Mouse (Mus musculus): ENCODE results near the gene Hcar1.

Gene Hcar1

DNA sequence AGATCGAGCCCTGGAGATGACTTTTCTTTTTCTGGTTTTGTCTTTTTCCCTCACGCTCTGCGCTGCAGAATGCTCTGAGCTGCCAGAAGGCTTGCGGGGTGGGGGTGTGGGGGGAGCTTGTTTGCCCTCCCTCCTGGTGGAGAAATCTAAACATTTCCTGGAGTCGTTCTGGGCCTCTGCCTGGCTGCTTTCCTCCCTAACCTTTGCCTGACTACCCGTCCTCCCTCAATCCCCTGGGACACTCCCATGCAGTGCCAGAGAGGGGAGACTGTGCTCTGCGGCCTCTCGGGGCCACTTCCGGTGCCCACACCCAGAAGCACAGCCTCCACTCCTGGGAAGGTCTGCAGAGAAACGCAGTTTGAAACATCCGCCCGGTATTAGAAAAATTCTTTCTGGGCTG, at the start of gene Hcar1:
Gene Hcar1, minus strand, starts transcription at position 93 of the 400 bp plus-strand sequence.
- no peak for DNase-seq (ENCODE audit: low spot score in 2 of 2)

DNA sequence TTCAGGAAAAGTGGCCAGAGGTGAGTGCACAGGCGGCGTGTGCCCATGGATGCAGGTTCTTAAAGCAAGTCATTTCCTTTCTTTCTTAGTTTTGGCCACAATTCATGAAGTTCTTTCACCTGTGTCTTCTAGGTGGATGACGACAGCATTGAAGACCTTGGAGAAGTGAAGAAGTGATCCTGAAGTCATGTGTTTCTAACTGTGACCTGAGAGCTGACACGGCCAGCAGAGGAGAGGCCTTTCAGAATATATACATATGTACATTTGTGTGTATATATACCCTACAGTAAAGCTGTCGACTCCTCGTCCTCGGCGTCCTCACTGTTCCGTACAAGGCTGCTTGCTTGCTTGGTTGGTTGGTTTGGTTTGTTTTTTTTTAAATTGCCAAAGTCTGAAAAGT, 47.3 kb upstream of the Hcar1 start, which contains the start of gene Gm43518:
Gene Gm43518, plus strand, starts transcription at position 301 of the 400 bp plus-strand sequence.
- no peak for DNase-seq (ENCODE audit: low spot score in 2 of 2)

DNA sequence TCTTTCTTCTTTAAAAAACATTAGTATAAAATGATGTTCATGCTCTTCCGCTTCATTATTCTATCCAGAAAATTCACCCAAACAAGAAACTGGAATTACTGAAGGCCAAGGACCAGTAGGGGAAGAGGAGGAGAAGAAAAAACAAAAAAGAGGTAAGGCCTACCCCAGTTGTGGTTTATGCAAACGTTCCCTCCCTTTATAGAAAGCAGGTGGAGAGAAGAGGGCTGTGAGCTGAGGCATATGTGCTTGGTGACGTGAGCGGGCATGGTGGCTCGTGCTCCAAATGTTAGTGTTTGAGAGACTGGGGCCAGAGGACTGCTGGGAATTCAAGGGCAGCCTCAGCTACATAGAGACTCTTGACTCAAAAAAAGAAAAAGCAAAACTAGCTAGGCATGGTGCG, 42.3 kb upstream of the Hcar1 start:
- DNase-seq (ENCODE audit: low spot score in 2 of 2) = no peak

GRCm38 (mm10) chr5:123914852-123915251, 35.0 kb upstream of the Hcar1 start:
- no peak for DNase-seq (ENCODE audit: low spot score in 2 of 2)

- DNase-seq (ENCODE audit: low spot score in 2 of 2) = no peak
These were observed 27.8 kb upstream of the Hcar1 start for GRCm38 (mm10) chr5:123907631-123907977.

DNA sequence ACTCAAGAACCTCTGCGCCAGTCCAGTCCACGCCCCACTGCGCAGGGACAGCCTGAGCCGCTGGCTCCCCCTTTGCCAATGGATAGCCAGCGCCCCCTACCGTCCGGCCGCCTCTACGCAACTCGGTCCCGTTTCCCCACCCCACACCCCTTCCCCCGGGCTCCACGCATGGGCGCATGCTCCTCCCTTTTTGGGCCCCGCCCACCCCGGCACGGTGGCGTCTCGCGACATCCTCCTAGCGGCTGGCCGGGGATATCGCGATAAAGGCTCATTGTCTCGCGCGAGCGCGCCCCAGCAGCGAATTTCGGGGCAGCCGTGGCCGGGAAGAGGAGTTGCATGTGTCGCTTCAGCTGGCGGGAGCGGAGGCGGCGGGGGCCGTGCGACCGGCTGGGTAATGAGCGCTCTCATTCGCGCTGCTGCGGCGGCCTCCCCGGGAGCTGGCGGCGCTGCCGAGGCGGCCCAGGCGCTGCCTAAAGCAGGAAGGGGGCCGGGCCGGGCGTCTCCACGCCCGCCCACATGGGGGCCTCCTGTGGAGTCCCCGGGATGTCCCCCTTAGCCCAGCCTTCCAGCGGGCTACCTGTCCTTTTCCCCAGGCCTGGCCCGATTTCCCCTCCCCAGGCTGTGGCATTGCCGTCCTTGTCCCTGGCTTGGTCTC, 27.3 kb upstream of the Hcar1 start, which contains the start of gene Denr:
Gene Denr, plus strand, starts transcription at position 200 of the 655 bp plus-strand sequence.
- peak; percentile 97 to 99 for DNase-seq (ENCODE audit: low spot score in 2 of 2)

GRCm38 (mm10) chr5:123906146-123906975, 26.5 kb upstream of the Hcar1 start:
- no peak for DNase-seq (ENCODE audit: low spot score in 2 of 2)

DNA sequence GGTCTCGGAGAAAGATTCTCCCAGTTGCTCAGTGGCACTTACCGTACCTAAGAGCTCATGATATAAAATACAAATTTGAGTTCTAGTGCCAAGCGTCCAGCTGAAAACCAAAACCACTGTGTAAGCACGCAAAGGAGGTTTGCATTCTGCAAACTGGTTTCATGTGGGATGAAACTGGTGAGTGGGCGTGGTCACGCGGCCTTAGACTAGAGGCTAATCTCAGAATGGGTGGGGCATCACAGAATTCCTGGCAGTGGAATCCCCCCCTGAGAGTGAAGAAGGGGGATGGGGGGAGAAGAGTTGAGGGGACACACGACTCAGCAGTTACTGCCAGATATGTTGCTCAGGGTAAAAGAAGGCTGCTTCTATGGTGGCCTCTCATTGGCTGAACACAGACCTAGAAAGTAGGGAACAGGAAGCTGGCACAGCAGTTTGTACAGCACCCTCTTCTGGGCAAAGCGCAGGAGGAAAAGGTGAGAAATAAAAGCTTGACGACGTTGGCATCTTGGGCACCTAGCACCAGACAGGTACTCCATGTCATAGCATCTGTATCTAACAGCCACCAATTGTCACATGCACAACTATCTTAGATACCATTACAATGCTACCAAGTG, 24.3 kb upstream of the Hcar1 start:
- DNase-seq (ENCODE audit: low spot score in 2 of 2) = no peak

- DNase-seq (ENCODE audit: low spot score in 2 of 2) = no peak
These were observed 17.5 kb upstream of the Hcar1 start for GRCm38 (mm10) chr5:123897352-123897751.

GRCm38 (mm10) chr5:123896395-123896794, 16.6 kb upstream of the Hcar1 start:
- no peak for DNase-seq (ENCODE audit: low spot score in 2 of 2)

DNA sequence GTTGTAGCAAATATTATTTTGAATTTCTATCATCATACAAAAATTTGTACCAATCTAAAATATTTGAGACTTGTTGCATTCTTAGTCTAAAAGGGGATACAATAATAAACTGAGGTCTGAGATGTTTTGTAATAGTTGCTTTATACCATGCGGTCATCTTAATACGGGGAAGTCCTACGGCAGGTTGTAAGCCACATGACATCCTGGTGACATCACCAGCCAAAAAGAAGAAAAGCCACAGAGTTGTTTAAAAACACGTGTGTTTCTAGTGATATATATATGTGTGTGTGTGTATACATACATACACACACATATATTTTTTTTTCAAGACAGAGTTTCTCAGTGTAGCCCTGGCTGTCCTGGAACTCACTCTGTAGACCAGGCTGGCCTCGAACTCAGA, 13.7 kb upstream of the Hcar1 start:
- no peak for DNase-seq (ENCODE audit: low spot score in 2 of 2)

GRCm38 (mm10) chr5:123891669-123892068, 11.8 kb upstream of the Hcar1 start:
- DNase-seq (ENCODE audit: low spot score in 2 of 2) = peak in 1 of 2 experiments; percentile 30

- no peak for DNase-seq (ENCODE audit: low spot score in 2 of 2)
These were observed 11.2 kb upstream of the Hcar1 start for GRCm38 (mm10) chr5:123890987-123891386.

DNA sequence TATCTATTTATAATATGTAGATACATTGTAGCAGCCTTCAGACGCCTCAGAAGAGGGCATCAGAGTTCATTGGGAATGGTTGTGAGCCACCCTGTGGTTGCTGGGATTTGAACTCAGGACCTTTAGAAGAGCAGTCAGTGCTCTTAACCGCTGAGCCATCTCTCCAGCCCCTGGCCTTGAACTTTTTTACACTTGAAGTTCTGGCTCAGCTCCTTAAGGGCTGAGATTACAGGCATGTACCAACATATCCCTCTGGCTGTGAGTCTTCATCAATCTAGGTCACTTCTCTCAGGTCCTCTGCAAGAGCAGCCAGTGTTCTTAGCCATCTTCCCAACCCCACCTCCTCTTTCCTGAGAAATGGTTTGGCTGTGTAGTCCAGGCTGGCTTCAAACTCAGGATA, 10.5 kb upstream of the Hcar1 start:
- no peak for DNase-seq (ENCODE audit: low spot score in 2 of 2)

DNA sequence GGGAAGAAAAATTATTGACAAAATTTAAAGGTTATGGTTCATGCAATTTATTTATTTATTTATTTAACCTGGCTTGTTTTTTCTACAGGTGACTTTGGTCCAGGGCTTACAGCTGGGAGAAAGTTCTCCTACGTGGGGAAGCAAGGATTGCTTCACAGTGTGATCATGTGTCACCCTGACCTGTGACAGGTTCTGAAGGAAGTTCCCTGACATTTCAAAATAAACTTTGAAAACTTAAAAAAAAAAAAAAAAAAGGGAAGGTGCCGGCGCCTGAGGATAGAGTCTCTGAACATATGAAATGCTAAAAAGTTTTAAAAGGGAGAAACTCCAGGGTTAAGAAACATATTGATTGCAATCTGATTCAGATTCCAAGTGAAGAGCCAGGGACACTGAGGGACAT, 6.5 kb upstream of the Hcar1 start:
- no peak for DNase-seq (ENCODE audit: low spot score in 2 of 2)

- DNase-seq (ENCODE audit: low spot score in 2 of 2) = no peak
These were observed 4.5 kb upstream of the Hcar1 start for GRCm38 (mm10) chr5:123884332-123884731.

DNA sequence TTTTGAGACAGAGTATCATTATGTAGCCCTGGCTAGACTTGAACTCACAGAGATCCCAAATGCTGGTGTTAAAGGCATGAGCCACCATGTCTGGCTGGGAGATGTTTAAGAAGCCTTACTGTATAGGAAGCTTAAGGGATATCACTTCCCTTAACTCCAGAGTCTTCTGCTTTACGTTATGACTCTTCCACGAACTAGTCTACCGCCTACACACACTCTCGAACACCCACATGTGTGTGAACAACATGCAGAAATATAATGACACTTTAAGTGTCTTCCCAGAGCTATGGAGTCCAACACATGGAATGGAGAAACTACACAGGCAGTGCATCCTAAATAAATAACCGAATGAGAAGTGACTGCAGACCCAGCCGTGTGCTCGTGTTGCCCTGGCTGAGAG, 4.1 kb upstream of the Hcar1 start:
- DNase-seq (ENCODE audit: low spot score in 2 of 2) = peak in 1 of 2 experiments; percentile 25

GRCm38 (mm10) chr5:123880778-123881177, 958 bp upstream of the Hcar1 start:
- DNase-seq (ENCODE audit: low spot score in 2 of 2) = no peak

- no peak for DNase-seq (ENCODE audit: low spot score in 2 of 2)
These were observed 1.8 kb downstream of the Hcar1 start for GRCm38 (mm10) chr5:123878056-123878455.

DNA sequence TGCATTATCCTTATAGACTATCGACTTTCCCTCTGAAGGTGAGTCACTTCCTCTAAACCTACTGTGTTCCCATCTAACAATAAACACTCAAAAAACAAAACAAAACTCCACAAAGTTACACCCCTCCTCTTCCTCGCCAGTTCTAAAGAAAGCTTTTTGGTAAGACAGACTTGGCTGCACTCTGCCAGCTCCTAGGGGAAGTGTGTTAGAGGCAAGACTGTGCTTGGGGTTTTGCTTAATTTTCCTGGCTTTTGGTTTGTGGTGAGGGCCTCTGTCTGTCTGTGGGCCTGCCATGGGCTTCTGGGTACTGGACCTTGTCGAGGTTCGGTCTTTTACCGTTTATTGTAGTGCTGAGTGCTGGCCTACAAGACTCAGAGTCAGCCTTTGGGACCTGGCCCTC, 5.6 kb downstream of the Hcar1 start:
- no peak for DNase-seq (ENCODE audit: low spot score in 2 of 2)

GRCm38 (mm10) chr5:123869615-123870014, 10.2 kb downstream of the Hcar1 start:
- no peak for DNase-seq (ENCODE audit: low spot score in 2 of 2)

DNA sequence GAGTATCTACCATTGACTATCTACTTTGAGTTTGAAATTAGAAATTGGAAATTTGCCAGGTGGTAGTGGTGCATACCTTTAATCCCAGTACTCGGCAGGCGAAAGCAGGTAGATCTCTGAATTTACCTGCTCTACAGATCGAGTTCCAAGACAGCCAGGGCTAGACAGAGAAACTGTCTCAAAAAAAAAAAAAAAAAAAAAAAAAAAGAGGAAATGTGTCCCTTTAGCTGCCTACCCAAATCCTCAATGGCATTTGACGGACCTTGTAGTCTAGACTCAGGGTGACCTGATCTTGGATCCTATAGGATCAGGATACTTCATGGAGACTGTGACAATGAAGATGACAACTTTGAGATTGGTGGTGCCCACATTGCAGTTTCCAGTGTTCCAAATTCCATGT, 13.4 kb downstream of the Hcar1 start:
- no peak for DNase-seq (ENCODE audit: low spot score in 2 of 2)

DNA sequence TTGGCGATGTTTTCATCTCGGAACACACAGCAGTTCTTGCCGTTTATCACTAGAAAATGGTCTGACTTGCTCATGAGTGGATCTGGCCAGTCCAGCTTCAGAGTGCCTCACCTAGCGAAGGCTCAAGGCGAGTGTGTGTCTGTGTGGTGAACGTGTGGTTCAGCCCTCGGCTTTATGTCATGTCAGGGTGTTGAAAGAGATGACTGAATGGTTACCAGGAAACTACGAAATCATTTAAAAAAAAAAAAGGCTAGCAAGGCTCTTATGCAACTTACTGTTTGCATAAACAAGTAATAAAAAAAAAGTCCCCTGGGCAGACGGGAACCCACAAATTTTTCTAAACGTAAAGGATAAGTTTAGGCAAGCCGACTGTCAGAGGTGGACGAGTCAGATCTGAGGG, 14.5 kb downstream of the Hcar1 start, which contains the start of gene Hcar2:
Gene Hcar2, minus strand, starts transcription at position 135 of the 400 bp plus-strand sequence.
- no peak for DNase-seq (ENCODE audit: low spot score in 2 of 2)
